Mouse (Mus musculus): Measurements from ENCODE around the gene Nudt9. TPM values are rescaled to one million over a fixed set of nuclear protein-coding genes. Genes with fewer than 3 reads are reported as not detected.

The Nudt9 gene
- total RNA-seq (2014; rRNA removed) = 50.3 and 55.3 TPM in 2 replicates
- 72.4 and 73.8 TPM in 2 replicates for polyA plus RNA-seq (2015; fragmentation: Nextera tagmentation; extraction: Ambion mirVana)

DNA sequence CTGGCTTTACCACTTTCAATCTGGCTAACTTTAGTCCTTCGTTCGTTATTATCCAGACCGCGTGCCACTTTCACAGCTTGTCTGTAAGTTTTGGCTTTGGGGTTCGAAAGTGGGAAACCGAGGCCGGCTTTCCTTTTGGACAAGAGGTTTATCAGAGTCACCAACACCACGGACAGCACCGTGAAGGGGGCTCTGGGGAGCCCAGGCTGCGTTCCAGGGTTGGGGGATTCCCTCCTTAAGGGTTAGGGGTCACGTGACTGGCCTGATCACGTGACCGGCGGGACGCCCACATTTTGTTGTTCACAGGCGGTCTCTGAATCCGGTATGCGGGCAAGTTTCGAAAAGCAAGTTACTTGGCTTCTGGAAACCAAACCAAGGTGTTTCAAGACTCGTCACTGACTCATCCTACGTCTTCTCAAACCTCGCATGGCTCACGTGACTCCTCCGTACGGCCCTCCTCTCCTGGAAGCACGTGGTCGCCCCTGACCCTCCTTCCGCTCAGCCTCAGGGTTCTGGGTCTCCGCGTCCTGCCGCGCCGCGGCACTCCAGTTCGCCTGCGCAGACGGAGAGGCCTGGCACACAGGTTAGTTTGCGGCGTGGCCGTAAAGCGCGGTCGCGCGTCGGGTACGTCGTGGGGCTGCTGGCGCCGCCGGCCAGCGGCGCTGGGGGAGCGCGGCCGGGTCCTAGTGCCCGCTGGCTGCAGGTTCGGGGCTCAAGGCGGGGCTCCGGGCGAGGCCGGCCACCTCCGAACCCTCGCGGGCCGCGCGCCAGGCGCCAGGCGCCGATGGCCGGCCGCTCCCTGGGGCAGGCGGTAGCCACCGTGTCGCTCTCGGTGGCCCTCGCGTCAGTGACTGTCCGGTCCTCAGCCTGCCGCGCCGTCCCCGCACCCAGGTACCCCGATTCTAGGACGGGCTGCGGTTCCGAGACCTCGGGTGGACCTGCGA is at the start of gene Nudt9:
Gene Nudt9, plus strand, starts transcription at position 51 of the 944 bp plus-strand sequence.
- 6% methylated on average over 88 of the region's 90 CpGs for WGBS
- 0 out of 2 replicates have a peak, but pooled peaks cover 4% of the 10 kb centered on the region for H3K36me3 ChIP-seq (ENCODE audit: insufficient read depth)
- peak within 1 kb of the TSS; percentile 97 for H3K4me3 ChIP-seq (ENCODE audit: low read depth, low read length)
- peak; percentile 98 for DNase-seq
- peak within 1 kb of the TSS; percentile 81 for H3K27ac ChIP-seq (ENCODE audit: low read depth, low read length)
- H3K4me2 ChIP-seq (ENCODE audit: low read depth) = peak within 1 kb of the TSS; percentile 69
- H3K27me3 ChIP-seq (ENCODE audit: insufficient read depth, low read length) = no peaks in the 10 kb centered on the region
- no peaks in the 10 kb centered on the region for H3K9me3 ChIP-seq (ENCODE audit: low read length)
- ATAC-seq = peak; percentile 98
- H3K9ac ChIP-seq = peak within 1 kb of the TSS; percentile 80
- no peak for TF ChIP-seq CTCF (IDR thresholded peaks at IDR 0.05; ENCODE audit: low read depth)
- H3K4me1 ChIP-seq (ENCODE audit: insufficient read depth) = peaks cover 10% of the 10 kb centered on the region

DNA sequence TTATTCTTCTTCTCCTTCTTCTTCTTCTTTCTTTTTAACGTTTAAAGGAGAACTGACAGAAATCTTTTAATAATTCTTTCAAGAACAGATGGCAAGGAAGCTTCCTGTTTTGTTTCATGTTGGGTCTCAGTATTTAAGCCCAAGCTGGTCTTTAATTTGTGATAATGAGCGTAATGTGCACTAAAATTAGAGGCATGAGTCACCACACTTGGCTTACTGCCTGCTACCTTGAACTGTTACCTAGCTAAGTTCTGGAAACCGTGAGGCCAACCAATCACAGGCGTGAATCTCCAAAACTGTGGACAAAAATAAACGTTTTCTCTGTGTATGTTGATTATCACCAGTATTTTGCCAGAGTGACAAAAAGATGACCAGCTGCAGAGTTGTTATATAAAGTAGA is 47.4 kb upstream of the Nudt9 start:
- DNase-seq (no peak), ATAC-seq (no peak)
- no peak overlapping the region for H3K4me2 ChIP-seq (ENCODE audit: low read depth)
- no peak overlapping the region for H3K27ac ChIP-seq (ENCODE audit: low read depth, low read length)
- no peak for TF ChIP-seq CTCF (IDR thresholded peaks at IDR 0.05; ENCODE audit: low read depth)
- no peaks in the 10 kb centered on the region for H3K36me3 ChIP-seq (ENCODE audit: insufficient read depth)
- H3K27me3 ChIP-seq (ENCODE audit: insufficient read depth, low read length) = no peaks in the 10 kb centered on the region
- no peaks in the 10 kb centered on the region for H3K9me3 ChIP-seq (ENCODE audit: low read length)
- 48% methylated on average over 5 of the region's 5 CpGs for WGBS
- H3K4me1 ChIP-seq (ENCODE audit: insufficient read depth) = no peaks in the 10 kb centered on the region
- H3K9ac ChIP-seq = no peak overlapping the region
- no peak overlapping the region for H3K4me3 ChIP-seq (ENCODE audit: low read depth, low read length)

DNA sequence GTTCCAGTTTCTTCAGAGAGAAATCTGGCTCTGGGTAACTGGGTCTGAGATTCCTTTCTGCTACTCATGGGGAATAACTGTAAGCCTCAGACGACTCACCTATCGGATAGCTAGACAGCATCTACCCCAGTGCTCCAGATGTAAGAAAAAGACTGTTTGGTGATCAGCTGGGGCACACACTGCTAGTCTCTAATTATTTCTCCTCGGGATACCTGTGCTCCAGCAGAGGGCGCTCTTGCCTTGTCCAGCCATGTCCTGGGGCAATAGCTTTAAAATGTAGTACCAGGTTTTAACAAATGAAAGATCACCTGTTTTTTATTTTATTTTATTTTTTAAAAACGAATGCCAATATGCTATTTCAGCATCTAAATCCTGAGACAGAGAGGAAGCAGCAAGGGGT is 46.4 kb upstream of the Nudt9 start:
- Histone ChIP-seq H3K27ac (ENCODE audit: low read depth, low read length) (no peak overlapping the region), H3K9me3 (ENCODE audit: low read length) (no peaks in the 10 kb centered on the region), H3K36me3 (ENCODE audit: insufficient read depth) (no peaks in the 10 kb centered on the region), H3K4me1 (ENCODE audit: insufficient read depth) (no peaks in the 10 kb centered on the region), H3K4me3 (ENCODE audit: low read depth, low read length) (no peak overlapping the region), H3K9ac (no peak overlapping the region), H3K27me3 (ENCODE audit: insufficient read depth, low read length) (no peaks in the 10 kb centered on the region), H3K4me2 (ENCODE audit: low read depth) (no peak overlapping the region)
- 5% methylated on average over 5 of the region's 5 CpGs for WGBS
- peak; percentile 83 for DNase-seq
- no peak for ATAC-seq
- TF ChIP-seq CTCF (IDR thresholded peaks at IDR 0.05; ENCODE audit: low read depth) = peak; percentile 84

DNA sequence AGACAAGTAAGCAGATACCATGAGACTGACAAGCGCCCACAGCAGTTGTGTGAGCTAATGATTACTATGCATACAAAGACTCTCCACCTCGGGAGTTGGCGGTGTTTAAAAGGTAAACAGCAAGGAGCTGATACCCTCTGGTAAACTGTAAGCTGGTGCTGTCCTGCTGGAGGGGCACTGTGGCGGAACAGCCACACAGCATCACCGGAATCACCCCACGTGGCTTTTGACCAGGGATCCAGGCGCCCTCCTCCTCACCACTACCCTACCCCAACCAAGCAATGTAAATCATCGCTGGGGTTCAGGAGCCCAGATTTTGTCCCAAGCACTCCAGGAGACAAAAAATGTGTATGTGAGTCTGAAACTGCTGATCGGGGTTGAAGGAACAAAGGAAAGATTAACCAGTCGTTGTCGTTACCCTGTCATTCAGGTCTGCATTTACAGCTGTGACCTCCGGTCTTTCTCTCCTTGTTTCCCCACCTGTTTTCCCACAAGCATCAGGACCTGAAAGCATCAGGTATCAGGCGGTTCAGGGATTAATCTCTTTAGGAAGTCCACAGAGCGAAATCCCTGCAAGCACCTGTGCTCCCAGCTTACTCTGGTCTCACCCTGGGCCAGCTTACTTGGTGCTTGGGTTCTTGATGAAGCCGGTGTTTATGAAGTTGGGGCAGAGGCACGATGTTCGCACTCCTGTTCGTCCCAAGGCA is 43.4 kb upstream of the Nudt9 start:
- ATAC-seq = no peak
- Histone ChIP-seq H3K27me3 (ENCODE audit: insufficient read depth, low read length) (no peaks in the 10 kb centered on the region), H3K9ac (peak overlapping the region; percentile 18; the same call in 1 of the 2 replicates), H3K4me3 (ENCODE audit: low read depth, low read length) (no peak overlapping the region), H3K9me3 (ENCODE audit: low read length) (no peaks in the 10 kb centered on the region), H3K4me2 (ENCODE audit: low read depth) (peak overlapping the region; percentile 25; the same call in 1 of the 2 replicates), H3K36me3 (ENCODE audit: insufficient read depth) (no peaks in the 10 kb centered on the region), H3K4me1 (ENCODE audit: insufficient read depth) (no peaks in the 10 kb centered on the region), H3K27ac (ENCODE audit: low read depth, low read length) (no peak overlapping the region)
- 18% methylated on average over 18 of the region's 18 CpGs for WGBS
- TF ChIP-seq CTCF (IDR thresholded peaks at IDR 0.05; ENCODE audit: low read depth) = no peak
- no peak for DNase-seq

DNA sequence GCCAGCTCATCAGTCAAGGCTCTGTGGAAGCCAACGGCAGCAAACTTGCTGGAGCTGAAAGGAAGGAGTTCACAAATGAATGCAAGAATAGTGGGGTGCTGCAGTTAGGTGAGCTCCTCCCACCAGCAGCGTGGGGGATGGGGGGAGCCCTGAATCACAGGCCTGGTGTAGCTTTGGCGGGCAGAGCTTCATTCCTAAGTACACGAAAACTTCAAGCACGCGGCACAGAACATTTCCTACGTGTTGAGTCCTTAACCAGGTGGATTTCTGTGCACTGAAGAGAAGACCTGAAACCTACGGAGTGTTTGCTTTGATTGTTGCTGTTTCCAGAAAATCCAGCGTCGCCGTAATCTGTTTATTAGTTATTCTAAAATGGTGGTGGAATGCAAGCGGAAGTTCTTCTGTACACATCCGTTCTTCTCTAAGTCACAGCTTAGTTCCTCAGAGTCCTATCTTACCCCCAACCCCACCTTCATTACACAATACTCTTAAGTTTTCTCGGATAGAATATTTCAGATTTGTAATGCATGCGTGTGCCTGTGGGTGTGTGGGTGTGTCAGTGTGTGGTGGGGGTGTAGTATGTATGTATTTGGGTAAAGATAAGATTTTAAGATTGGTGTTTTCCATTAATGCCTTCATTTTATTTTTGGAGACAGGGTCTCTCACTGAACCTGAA is 42.7 kb upstream of the Nudt9 start:
- peak overlapping the region; percentile 18; the same call in 1 of the 2 replicates for H3K9ac ChIP-seq
- H3K36me3 ChIP-seq (ENCODE audit: insufficient read depth) = no peaks in the 10 kb centered on the region
- H3K4me1 ChIP-seq (ENCODE audit: insufficient read depth) = no peaks in the 10 kb centered on the region
- 47% methylated on average over 15 of the region's 15 CpGs for WGBS
- ATAC-seq (no peak; the same call in 1 of the 2 replicates), DNase-seq (peak; percentile 20)
- TF ChIP-seq CTCF (IDR thresholded peaks at IDR 0.05; ENCODE audit: low read depth) = no peak
- H3K4me2 ChIP-seq (ENCODE audit: low read depth) = peak overlapping the region; percentile 25; the same call in 1 of the 2 replicates
- H3K4me3 ChIP-seq (ENCODE audit: low read depth, low read length) = no peak overlapping the region
- H3K27me3 ChIP-seq (ENCODE audit: insufficient read depth, low read length) = no peaks in the 10 kb centered on the region
- H3K27ac ChIP-seq (ENCODE audit: low read depth, low read length) = no peak overlapping the region
- H3K9me3 ChIP-seq (ENCODE audit: low read length) = no peaks in the 10 kb centered on the region

DNA sequence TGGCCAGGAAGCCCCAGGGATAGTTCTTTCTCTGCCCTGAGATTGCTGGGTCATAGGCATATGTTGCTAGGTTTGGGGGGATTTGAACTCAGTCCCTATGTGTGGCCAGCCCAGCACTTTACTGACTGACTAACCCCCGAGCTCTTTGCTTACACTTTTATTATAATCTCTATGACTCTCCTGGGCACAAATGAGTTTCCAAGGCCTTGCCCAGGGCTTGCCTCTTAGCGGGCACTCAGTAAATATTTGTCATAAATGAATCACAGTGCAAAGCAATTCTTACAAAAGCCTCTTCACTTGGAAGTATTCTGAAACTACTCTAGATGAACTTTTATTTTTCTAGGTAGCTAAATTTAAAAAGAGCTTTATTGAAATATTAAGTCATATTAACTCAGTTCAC is 42.2 kb upstream of the Nudt9 start:
- Histone ChIP-seq H3K36me3 (ENCODE audit: insufficient read depth) (no peaks in the 10 kb centered on the region), H3K4me1 (ENCODE audit: insufficient read depth) (no peaks in the 10 kb centered on the region), H3K4me3 (ENCODE audit: low read depth, low read length) (no peak overlapping the region), H3K9ac (no peak overlapping the region), H3K9me3 (ENCODE audit: low read length) (no peaks in the 10 kb centered on the region), H3K27ac (ENCODE audit: low read depth, low read length) (no peak overlapping the region), H3K27me3 (ENCODE audit: insufficient read depth, low read length) (no peaks in the 10 kb centered on the region), H3K4me2 (ENCODE audit: low read depth) (no peak overlapping the region)
- TF ChIP-seq CTCF (IDR thresholded peaks at IDR 0.05; ENCODE audit: low read depth) = no peak
- DNase-seq = no peak
- WGBS = 92% methylated on average over 2 of the region's 2 CpGs
- ATAC-seq = no peak
